18 mouse cellular contexts compared by ENCODE assay signal in the genomic region with DNA sequence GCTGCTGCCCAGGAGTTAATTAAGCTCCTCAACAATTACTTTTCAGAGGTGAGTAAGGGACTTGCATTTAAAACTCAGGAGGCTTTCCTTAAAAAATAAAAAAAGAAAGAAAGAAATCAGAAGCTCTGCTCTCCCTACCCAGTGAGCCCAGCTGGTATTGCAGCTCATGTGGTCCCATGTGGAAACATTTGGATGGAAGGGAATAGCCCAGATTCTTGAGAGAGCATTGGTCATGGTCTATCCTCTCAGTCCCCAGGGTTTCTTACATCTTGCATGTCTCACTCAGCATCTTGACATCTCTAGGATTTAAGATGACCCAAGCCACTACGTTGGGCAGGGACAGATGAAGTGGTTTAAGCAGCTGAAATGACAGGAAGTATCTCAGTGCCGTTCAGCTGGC.
"Had no signal": no experiment of that assay in that cellular context is flagged by ENCODE, and none has a peak within 500 bp of the region (broad histone marks: within the 10 kb centered on the region; RNA-seq: fewer than 3 reads in every experiment).

No protein-coding gene starts in this region.

- H3K9ac ChIP-seq: liver, embryonic 14.5 days; liver, postnatal 0 days; lung, embryonic 14.5 days; midbrain, embryonic 15.5 days; neural tube, embryonic 13.5 days; stomach, embryonic 15.5 days had no signal

- H3K27ac ChIP-seq: kidney, postnatal 0 days; left cerebral cortex, adult 2 months; liver, embryonic 14.5 days; midbrain, embryonic 15.5 days; neural tube, embryonic 13.5 days; stomach, embryonic 15.5 days had no signal

- H3K27me3 ChIP-seq: midbrain, embryonic 15.5 days; neural tube, embryonic 13.5 days; stomach, embryonic 15.5 days had no signal

- H3K4me2 ChIP-seq: lung, embryonic 14.5 days; midbrain, embryonic 15.5 days; neural tube, embryonic 13.5 days; stomach, embryonic 15.5 days had no signal

- H3K9me3 ChIP-seq: midbrain, embryonic 15.5 days; neural tube, embryonic 13.5 days; stomach, embryonic 15.5 days had no signal

- H3K36me3 ChIP-seq: midbrain, embryonic 15.5 days; neural tube, embryonic 13.5 days; stomach, embryonic 15.5 days had no signal

- ATAC-seq: liver, postnatal 0 days; lung, postnatal 0 days; midbrain, embryonic 15.5 days had no signal

- H3K4me1 ChIP-seq: stomach, embryonic 15.5 days had no signal

- H3K4me3 ChIP-seq: left cerebral cortex, adult 2 months; midbrain, embryonic 15.5 days; myocyte; neural tube, embryonic 13.5 days; stomach, embryonic 15.5 days had no signal

- DNase-seq: kidney, adult 2 months; kidney, postnatal 25 days; layer of hippocampus, postnatal 36 days; liver, postnatal 0 days; lung, embryonic 14.5 days; lung, postnatal 36 days; retina, postnatal 1 day; right cerebral cortex, postnatal 25 days; spleen, adult 18-20 months; thymus, postnatal 36 days had no signal
